Mouse (Mus musculus): ENCODE results near the gene Atp10b. TPM values are rescaled to one million over a fixed set of nuclear protein-coding genes. Genes with fewer than 3 reads are reported as not detected.

The Atp10b gene
- polyA plus RNA-seq, 1 experiment = 0.66 TPM

GRCm38 (mm10) chr11:43297584-43297983 lies 147.9 kb downstream of the Atp10b start:
- no peak for DNase-seq (ENCODE audit: extremely low spot score in 1 of 2, low spot score in 1 of 2)

GRCm38 (mm10) chr11:43311000-43311399 lies 161.3 kb downstream of the Atp10b start:
- DNase-seq (ENCODE audit: extremely low spot score in 1 of 2, low spot score in 1 of 2) = no peak

Other genes starting within 250 kb of the Atp10b start
- not detected in 2 replicates for gene Gm9972, start 114.1 kb upstream of the Atp10b start, polyA plus RNA-seq (2012; rRNA removed)

All from frontal cortex, adult 2 months (tissue).